Mouse (Mus musculus) left cerebral cortex, adult 2 months (tissue): ENCODE data around the gene 1700008O03Rik. TPM values are rescaled to one million over a fixed set of nuclear protein-coding genes. Genes with fewer than 3 reads are reported as not detected.
A peak's percentile ranks its signal among the peaks of the same experiment; 100 is the strongest.

Source experiments
- DNase-seq, 2 experiments: peaks; one replicate each; pipeline ENCODE4 v3.0.0; 2021 to 2022; ENCODE audit warnings: low spot score in 2 of 2, mixed read lengths in 1 of 2; ENCODE audit errors: extremely low spot score in 1 of 2
- H3K27ac ChIP-seq: fragments of 200-600 bp; 2 replicates; pipeline ENCODE4 v1.8.1; 2022
- H3K4me3 ChIP-seq: fragments of 200-600 bp; 2 replicates; pipeline ENCODE4 v1.8.1; 2022
- CTCF ChIP-seq: fragments of 200-600 bp; IDR thresholded peaks from 2 replicates; pipeline ENCODE4 v1.8.1; 2022; ENCODE audit warnings: antibody characterized with exemption, mild to moderate bottlenecking, moderate library complexity
- intact Hi-C: fragments of 180-260 bp; cut with DNase I; formaldehyde crosslinking; loops from one replicate; pipeline ENCODE4 v1.15.1; 2025
- long read RNA-seq, 2 experiments: library from polyadenylated mRNA; stranded (forward); transcript quantifications; one replicate each; pipeline ENCODE4 v2.0.0; 2021; ENCODE audit warnings: borderline mapping rate in 2 of 2
- total RNA-seq, 2 experiments: library from RNA; stranded (reverse); gene quantifications; 2 replicates each; pipeline ENCODE4 v1.2.3; 2021

1700008O03Rik gene
- total RNA-seq = 1 to 10 TPM; 1.5 to 2.7 TPM
- long read RNA-seq, experiment 1, partial matches to known transcripts = 0 of 5 reads
- long read RNA-seq, experiment 1, other reads (novel, unspliced or antisense) = 5 of 5 reads
- long read RNA-seq, experiment 2, partial matches to known transcripts = 0 of 3 reads
- long read RNA-seq, experiment 2, other reads (novel, unspliced or antisense) = 3 of 3 reads

DNA sequence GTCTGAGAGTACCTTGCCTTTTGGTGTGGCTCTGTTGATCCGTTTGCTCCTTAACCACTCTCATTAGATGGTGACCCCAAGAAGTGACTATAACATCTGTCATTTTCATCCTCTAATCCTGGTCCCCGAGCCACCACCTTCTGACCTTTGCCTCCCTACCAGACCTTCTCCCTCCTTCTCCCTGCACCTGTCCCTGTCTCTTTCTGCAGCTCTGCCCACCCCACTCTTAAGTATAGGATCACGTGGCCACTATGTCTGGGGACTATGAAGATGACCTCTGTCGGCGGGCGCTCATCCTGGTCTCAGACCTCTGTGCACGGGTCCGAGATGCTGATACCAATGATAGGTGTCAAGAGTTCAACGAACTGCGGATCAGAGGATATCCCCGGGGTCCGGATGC, at the start of gene 1700008O03Rik:
Gene 1700008O03Rik, minus strand, starts transcription at position 101 of the 400 bp plus-strand sequence.
- no peak; the same call in 1 of the 2 replicates for TF ChIP-seq CTCF
- H3K4me3 ChIP-seq = peak within 1 kb of the TSS; percentile 69
- intact Hi-C loops = no loop called here
- DNase-seq = no peak
- H3K27ac ChIP-seq = peak within 1 kb of the TSS; percentile 88

GRCm38 (mm10) chr7:44434089-44434488, 48.5 kb upstream of the 1700008O03Rik start:
- TF ChIP-seq CTCF = no peak
- Histone ChIP-seq H3K27ac (no peak overlapping the region), H3K4me3 (no peak overlapping the region)
- DNase-seq = no peak
- intact Hi-C loops = no loop called here

DNA sequence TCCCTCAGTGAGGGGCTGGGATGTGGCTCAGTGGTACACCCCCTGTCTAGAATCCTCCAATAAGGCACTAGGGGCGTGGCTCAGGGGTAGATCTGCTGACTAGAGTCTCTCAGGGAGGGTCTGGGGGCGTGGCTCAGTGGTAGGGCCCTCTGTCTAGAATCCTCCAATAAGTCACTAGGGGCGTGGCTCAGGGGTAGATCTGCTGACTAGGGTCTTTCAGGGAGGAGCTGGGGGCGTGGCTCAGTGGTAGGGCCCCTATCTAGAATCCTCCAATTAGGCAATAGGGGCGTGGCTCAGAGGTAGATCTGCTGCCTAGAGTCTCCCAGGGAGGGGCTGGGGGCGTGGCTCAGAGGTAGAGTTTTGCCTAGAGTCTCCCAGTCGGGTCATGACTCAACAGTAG, 47.8 kb upstream of the 1700008O03Rik start:
- no peak for DNase-seq
- Histone ChIP-seq H3K4me3 (no peak overlapping the region), H3K27ac (no peak overlapping the region)
- TF ChIP-seq CTCF = no peak
- intact Hi-C loops = no loop called here

GRCm38 (mm10) chr7:44432550-44432949, 46.9 kb upstream of the 1700008O03Rik start:
- Histone ChIP-seq H3K4me3 (no peak overlapping the region), H3K27ac (no peak overlapping the region)
- no peak for DNase-seq
- TF ChIP-seq CTCF = no peak
- intact Hi-C loops = no loop called here

GRCm38 (mm10) chr7:44429534-44430488, 44.2 kb upstream of the 1700008O03Rik start:
- Histone ChIP-seq H3K27ac (peak overlapping the region; percentile 94), H3K4me3 (peak overlapping the region; percentile 73)
- DNase-seq = peak; percentile 46 to 56
- TF ChIP-seq CTCF = no peak
- intact Hi-C loops = loop anchor here (1.0 to 2.0 kb wide), 2 partner anchors 12 to 23 kb away; no protein-coding TSS in a partner anchor

- intact Hi-C loops = loop anchor here (2.0 kb wide), 1 partner anchor 22 kb away; no protein-coding TSS in a partner anchor
- TF ChIP-seq CTCF = peak; percentile 1; the same call in 1 of the 2 replicates
- Histone ChIP-seq H3K4me3 (peak within 1 kb of the TSS; percentile 73), H3K27ac (peak within 1 kb of the TSS; percentile 94)
- DNase-seq = peak; percentile 83 to 84
These were observed 43.4 kb upstream of the 1700008O03Rik start, which contains the start of gene Lrrc4b for GRCm38 (mm10) chr7:44428968-44429521. Gene Lrrc4b, plus strand, starts transcription at chr7:44429018.

DNA sequence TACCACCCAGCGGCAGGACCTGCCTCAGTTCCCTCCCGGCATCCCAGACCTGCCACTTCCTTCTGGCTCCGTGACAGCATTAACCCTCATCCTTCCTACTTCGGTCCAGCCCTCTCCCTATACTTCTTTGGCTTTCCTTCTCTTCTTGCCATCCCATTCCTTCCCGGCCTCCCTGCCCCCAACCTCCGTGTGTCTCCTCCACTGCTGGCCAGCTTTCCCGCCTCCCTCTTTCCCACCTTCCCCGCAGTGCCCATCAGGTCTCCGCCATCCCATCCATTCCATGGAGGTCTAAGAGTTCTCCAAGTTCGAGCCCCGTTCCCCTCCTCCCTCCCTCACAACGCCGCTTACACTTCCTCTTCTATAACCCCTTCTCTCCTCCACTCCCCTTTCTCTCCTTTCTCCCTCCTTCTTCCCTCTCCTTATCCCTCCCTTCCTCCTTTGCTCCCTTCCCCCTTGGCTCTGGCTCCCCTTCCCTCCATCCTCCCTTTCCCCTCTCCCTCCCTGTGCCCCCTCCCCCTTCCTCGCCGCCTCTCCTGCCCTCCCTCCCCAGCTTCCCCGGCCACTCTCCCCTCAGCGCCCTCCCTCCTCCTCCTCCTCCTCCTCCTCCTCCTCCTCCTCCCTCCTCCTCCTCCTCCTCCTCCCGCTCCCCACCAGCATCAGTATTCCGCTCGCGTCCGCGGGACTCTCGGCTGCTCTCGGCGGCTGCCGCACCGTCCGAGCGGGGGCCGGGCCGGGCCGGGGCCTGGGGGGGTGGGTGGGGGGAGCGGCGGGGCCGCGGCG, 42.7 kb upstream of the 1700008O03Rik start:
- TF ChIP-seq CTCF = no peak
- intact Hi-C loops = loop anchor here (2.0 kb wide), 1 partner anchor 22 kb away; no protein-coding TSS in a partner anchor
- Histone ChIP-seq H3K4me3 (peak overlapping the region; percentile 47), H3K27ac (peak overlapping the region; percentile 73)
- DNase-seq = peak; percentile 60 to 63

- peak overlapping the region; percentile 73 for H3K27ac ChIP-seq
- DNase-seq = no peak
- peak overlapping the region; percentile 47 for H3K4me3 ChIP-seq
- intact Hi-C loops = loop anchor here (2.0 kb wide), 1 partner anchor 21 kb away; no protein-coding TSS in a partner anchor
- TF ChIP-seq CTCF = no peak
These were observed 42.0 kb upstream of the 1700008O03Rik start for GRCm38 (mm10) chr7:44427666-44428065.

- no peak for TF ChIP-seq CTCF
- DNase-seq = no peak
- Histone ChIP-seq H3K27ac (no peak overlapping the region), H3K4me3 (no peak overlapping the region)
- intact Hi-C loops = no loop called here
These were observed 27.7 kb upstream of the 1700008O03Rik start for GRCm38 (mm10) chr7:44413307-44413706.

DNA sequence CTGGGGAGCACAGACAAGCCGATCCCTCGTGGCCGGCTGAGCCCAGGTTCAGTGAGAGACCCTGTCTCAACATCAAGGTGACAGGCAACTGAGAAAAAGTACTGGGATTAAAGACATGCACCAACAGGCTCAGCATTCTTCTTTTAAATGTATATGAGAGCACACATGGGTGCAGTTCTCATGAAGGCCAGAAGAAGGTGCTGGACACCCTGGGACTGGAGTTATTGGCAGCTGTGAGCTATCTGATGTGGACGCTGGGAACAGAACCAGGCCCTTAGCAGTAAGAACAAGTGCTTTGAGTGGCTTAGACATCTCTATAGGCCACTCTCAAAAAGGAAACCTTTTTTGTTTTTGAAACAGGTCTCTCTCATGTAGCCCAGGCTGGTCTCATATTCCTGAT, 25.5 kb upstream of the 1700008O03Rik start:
- no peak overlapping the region for H3K27ac ChIP-seq
- no peak overlapping the region for H3K4me3 ChIP-seq
- intact Hi-C loops = no loop called here
- DNase-seq = no peak
- no peak; the same call in none of the 2 replicates for TF ChIP-seq CTCF

- no peak for TF ChIP-seq CTCF
These were observed 20.4 kb upstream of the 1700008O03Rik start for GRCm38 (mm10) chr7:44406015-44406355.

More at GRCm38 (mm10) chr7:44406015-44406355, 20.4 kb upstream of the 1700008O03Rik start:
- DNase-seq = no peak
- intact Hi-C loops = loop anchor here (2.0 kb wide), 1 partner anchor 23 kb away; the partner anchor contains the start of gene Lrrc4b
- H3K27ac ChIP-seq = no peak overlapping the region
- no peak overlapping the region for H3K4me3 ChIP-seq
